Mouse (Mus musculus) CH12.LX (cell line): ENCODE measurements at regions not wholly inside any gene's neighbourhood (a gene's known extent, or its start where the extent isn't known, plus 50 kb on each side); places are given as distances from the start of the nearest gene placed in this dataset.

Source experiments
- DNase-seq: peaks from one replicate; pipeline ENCODE4 v3.0.0-alpha.2; 2013; ENCODE audit errors: extremely low read depth
- H3K27ac ChIP-seq: 2 replicates; pipeline ENCODE4 v1.5.1; 2012; ENCODE audit warnings: low read depth, mild to moderate bottlenecking, control low read depth, moderate library complexity; ENCODE audit not compliant: insufficient read depth
- H3K27me3 ChIP-seq: replicated peaks from 2 replicates; pipeline ENCODE3; 2012; ENCODE audit warnings: inconsistent platforms
- H3K36me3 ChIP-seq, 2 experiments: replicated peaks in 1 of 2; 2 replicates each; pipeline versions ENCODE3 to v1.6.1; 2012; ENCODE audit warnings: inconsistent platforms in 1 of 2, low read length in 1 of 2, mild to moderate bottlenecking in 1 of 2, mixed read lengths in 1 of 2, moderate library complexity in 1 of 2; ENCODE audit not compliant: control insufficient read depth in 1 of 2, insufficient read depth in 1 of 2
- H3K4me1 ChIP-seq, 2 experiments: 2 replicates each; pipeline ENCODE4 v1.6.1; 2012; ENCODE audit warnings: inconsistent platforms in 1 of 2, moderate library complexity in 1 of 2; ENCODE audit not compliant: insufficient read depth in 2 of 2, control insufficient read depth in 1 of 2
- H3K4me2 ChIP-seq: 2 replicates; pipeline ENCODE4 v1.6.1; 2012; ENCODE audit warnings: low read depth, mild to moderate bottlenecking, control low read depth; ENCODE audit not compliant: poor library complexity, insufficient read depth, severe bottlenecking
- H3K4me3 ChIP-seq, 3 experiments: fragments of 150-350 bp in 1 of 3; sonication (generic) in 1 of 3; replicated peaks in 1 of 3; 2 replicates each; pipeline versions ENCODE3 to v1.5.1; 2011 to 2012; ENCODE audit warnings: low read depth in 2 of 3, low read length in 2 of 3, mild to moderate bottlenecking in 2 of 3, moderate library complexity in 2 of 3, control low read depth in 1 of 3, improper control_type of control experiment in 1 of 3, inconsistent platforms in 1 of 3, mixed read lengths in 1 of 3; ENCODE audit not compliant: poor library complexity in 1 of 3
- H3K79me2 ChIP-seq: replicated peaks from 2 replicates; pipeline ENCODE4 v1.6.1; 2012; ENCODE audit warnings: mild to moderate bottlenecking, moderate library complexity; ENCODE audit not compliant: control insufficient read depth, poor library complexity, insufficient read depth, severe bottlenecking; ENCODE audit errors: extremely low read depth
- H3K9ac ChIP-seq: 2 replicates; pipeline ENCODE4 v1.6.1; 2012; ENCODE audit warnings: low read depth, mild to moderate bottlenecking, control low read depth, moderate library complexity; ENCODE audit not compliant: insufficient read depth
- H3K9me3 ChIP-seq: replicated peaks from 2 replicates; pipeline ENCODE3; 2012; ENCODE audit warnings: low read length, inconsistent platforms, mixed read lengths
- CHD1 ChIP-seq: IDR thresholded peaks from 2 replicates; pipeline ENCODE4 v1.6.1; 2012; ENCODE audit warnings: low read depth, low read length, improper control_type of control experiment, inconsistent platforms
- CTCF ChIP-seq, 2 experiments: IDR thresholded peaks in 1 of 2; conservative IDR thresholded peaks in 1 of 2; 2 replicates each; pipeline ENCODE4 v1.5.1; 2011 to 2012; ENCODE audit warnings: low read depth in 2 of 2, low read length in 2 of 2, improper control_type of control experiment in 1 of 2, inconsistent platforms in 1 of 2, mild to moderate bottlenecking in 1 of 2, moderate library complexity in 1 of 2
- E2F4 ChIP-seq: IDR thresholded peaks from 2 replicates; pipeline ENCODE4 v1.6.1; 2011; ENCODE audit warnings: low read depth, low read length, improper control_type of control experiment; ENCODE audit not compliant: insufficient replicate concordance
- ELF1 ChIP-seq: IDR thresholded peaks from 2 replicates; pipeline ENCODE4 v1.6.1; 2014; ENCODE audit warnings: low read depth, mild to moderate bottlenecking, inconsistent platforms, low read length, improper control_type of control experiment
- EP300 ChIP-seq: IDR thresholded peaks from 2 replicates; pipeline ENCODE4 v1.6.1; 2011; ENCODE audit warnings: low read length, improper control_type of control experiment
- GABPA ChIP-seq: IDR thresholded peaks from 2 replicates; pipeline ENCODE4 v1.6.1; 2012; ENCODE audit warnings: low read depth, low read length, improper control_type of control experiment, inconsistent platforms; ENCODE audit not compliant: insufficient replicate concordance
- IRF4 ChIP-seq: IDR thresholded peaks from 2 replicates; pipeline ENCODE4 v1.6.1; 2014; ENCODE audit warnings: low read depth, mild to moderate bottlenecking, inconsistent platforms, low read length, improper control_type of control experiment
- JUND ChIP-seq: conservative IDR thresholded peaks from 2 replicates; pipeline ENCODE4 v1.6.1; 2011; ENCODE audit warnings: low read depth, low read length, improper control_type of control experiment
- KAT2A ChIP-seq: IDR thresholded peaks from 2 replicates; pipeline ENCODE4 v1.6.1; 2012; ENCODE audit warnings: low read length, improper control_type of control experiment, inconsistent platforms; ENCODE audit not compliant: insufficient replicate concordance
- MAX ChIP-seq: IDR thresholded peaks from 2 replicates; pipeline ENCODE4 v1.6.1; 2011; ENCODE audit warnings: low read length, improper control_type of control experiment
- MAZ ChIP-seq: IDR thresholded peaks from 2 replicates; pipeline ENCODE4 v1.6.1; 2012; ENCODE audit warnings: low read depth, mild to moderate bottlenecking, inconsistent platforms, low read length, improper control_type of control experiment, moderate library complexity
- MEF2A ChIP-seq: IDR thresholded peaks from 2 replicates; pipeline ENCODE4 v1.6.1; 2014; ENCODE audit warnings: low read depth, mild to moderate bottlenecking, inconsistent platforms, low read length, improper control_type of control experiment, borderline replicate concordance
- NELFE ChIP-seq: IDR thresholded peaks from 2 replicates; pipeline ENCODE4 v1.6.1; 2011; ENCODE audit warnings: low read depth, low read length, improper control_type of control experiment
- PAX5 ChIP-seq: IDR thresholded peaks from 2 replicates; pipeline ENCODE4 v1.6.1; 2012; ENCODE audit warnings: low read length, inconsistent platforms, mixed read lengths
- POLR2A ChIP-seq: IDR thresholded peaks from 2 replicates; pipeline ENCODE4 v1.6.1; 2011; ENCODE audit warnings: low read depth, mild to moderate bottlenecking, improper control_type of control experiment, low read length
- POLR2AphosphoS2 ChIP-seq: IDR thresholded peaks from 2 replicates; pipeline ENCODE4 v1.6.1; 2011; ENCODE audit warnings: low read depth, low read length, improper control_type of control experiment
- RAD21 ChIP-seq: IDR thresholded peaks from 2 replicates; pipeline ENCODE4 v1.6.1; 2011; ENCODE audit warnings: low read depth, mild to moderate bottlenecking, low read length, improper control_type of control experiment, moderate library complexity
- SIN3A ChIP-seq: IDR thresholded peaks from 2 replicates; pipeline ENCODE4 v1.6.1; 2012; ENCODE audit warnings: low read length, improper control_type of control experiment, inconsistent platforms
- SMC3 ChIP-seq: IDR thresholded peaks from 2 replicates; pipeline ENCODE4 v1.6.1; 2011; ENCODE audit warnings: low read depth, low read length, improper control_type of control experiment
- TBP ChIP-seq: conservative IDR thresholded peaks from 2 replicates; pipeline ENCODE4 v1.6.1; 2011; ENCODE audit warnings: low read depth, low read length, improper control_type of control experiment
- TCF12 ChIP-seq: IDR thresholded peaks from 2 replicates; pipeline ENCODE4 v1.6.1; 2014; ENCODE audit warnings: low read depth, mild to moderate bottlenecking, inconsistent platforms, low read length, improper control_type of control experiment
- UBTF ChIP-seq: IDR thresholded peaks from 2 replicates; pipeline ENCODE4 v1.6.1; 2012; ENCODE audit warnings: low read depth, mild to moderate bottlenecking, inconsistent platforms, low read length, improper control_type of control experiment, moderate library complexity
- USF1 ChIP-seq: IDR thresholded peaks from 2 replicates; pipeline ENCODE4 v1.6.1; 2014; ENCODE audit warnings: low read depth, mild to moderate bottlenecking, inconsistent platforms, low read length, improper control_type of control experiment
- ZMIZ1 ChIP-seq: IDR thresholded peaks from 2 replicates; pipeline ENCODE4 v1.6.1; 2012; ENCODE audit warnings: low read depth, mild to moderate bottlenecking, inconsistent platforms, low read length, improper control_type of control experiment
- dilution Hi-C: fragments of 300-500 bp; cut with MboI; formaldehyde crosslinking; loops from 2 replicates; pipeline ENCODE4 v1.14.3; 2020; ENCODE audit warnings: low sequenced_read_pairs; ENCODE audit not compliant: extremely low pct_unique_long_range_greater_than_20kb, extremely low pct_ligation_motif_present
- in situ Hi-C: fragments of 300-500 bp; cut with MboI; formaldehyde crosslinking; loops from 3 replicates; pipeline ENCODE4 v1.14.3; 2019; ENCODE audit warnings: low sequenced_read_pairs, low pct_ligation_motif_present, low pct_unique_long_range_greater_than_20kb, mixed read lengths

- no peak for DNase-seq
- in situ Hi-C loops: no loop called here
Observed at GRCm38 (mm10) chr4:69855001-69855400, 555.2 kb downstream of the Cdk5rap2 start.

GRCm38 (mm10) chr4:69852637-69853036 is 557.6 kb downstream of the Cdk5rap2 start:
- Histone ChIP-seq H3K9me3 (peaks cover 42% of the 10 kb centered on the region), H3K4me2 (no peak overlapping the region), H3K4me3 (no peak overlapping the region), H3K36me3 (no peaks in the 10 kb centered on the region), H3K79me2 (no peaks in the 10 kb centered on the region), H3K9ac (no peak overlapping the region), H3K27ac (no peak overlapping the region), H3K27me3 (no peaks in the 10 kb centered on the region), H3K4me1 (no peaks in the 10 kb centered on the region)
- in situ Hi-C loops (no loop called here), dilution Hi-C loops (no loop called here)
- TF ChIP-seq CHD1 (no peak), MEF2A (no peak), SMC3 (no peak), ZMIZ1 (no peak), ELF1 (no peak), UBTF (no peak), CTCF (conservative IDR thresholded peaks at IDR 0.05 in 1 of 2, IDR thresholded peaks at IDR 0.05 in 1 of 2; ENCODE audit: low read depth in 2 of 2, low read length in 2 of 2) (no peak), POLR2AphosphoS2 (no peak), PAX5 (no peak), USF1 (no peak), TCF12 (no peak), E2F4 (no peak), POLR2A (no peak), MAZ (no peak), EP300 (no peak), TBP (no peak), KAT2A (no peak), RAD21 (no peak)
- DNase-seq: no peak

More at GRCm38 (mm10) chr4:69855001-69855400, 555.2 kb downstream of the Cdk5rap2 start:
- H3K27ac ChIP-seq: no peak overlapping the region
- no peak overlapping the region for H3K4me3 ChIP-seq
- no peak overlapping the region for H3K4me2 ChIP-seq
- no peaks in the 10 kb centered on the region for H3K27me3 ChIP-seq
- dilution Hi-C loops: no loop called here
- H3K9ac ChIP-seq: no peak overlapping the region
- H3K36me3 ChIP-seq: no peaks in the 10 kb centered on the region
- no peak for TF ChIP-seq JUND
- no peak for TF ChIP-seq SMC3
- TF ChIP-seq SIN3A: no peak
- TF ChIP-seq MEF2A: no peak
- TF ChIP-seq GABPA: no peak
- no peak for TF ChIP-seq ZMIZ1
- TF ChIP-seq MAX: no peak
- no peak for TF ChIP-seq POLR2AphosphoS2
- no peak for TF ChIP-seq IRF4
- TF ChIP-seq NELFE: no peak
- H3K79me2 ChIP-seq: no peaks in the 10 kb centered on the region
- H3K9me3 ChIP-seq: peaks cover 32% of the 10 kb centered on the region
- H3K4me1 ChIP-seq: no peaks in the 10 kb centered on the region
